Mouse (Mus musculus) left cerebral cortex, adult 11 months (tissue): ENCODE results near the gene Cep131.

Source experiments
- DNase-seq: peaks from one replicate; pipeline ENCODE4 v3.0.0; 2022; ENCODE audit warnings: low spot score

Cep131 gene

DNA sequence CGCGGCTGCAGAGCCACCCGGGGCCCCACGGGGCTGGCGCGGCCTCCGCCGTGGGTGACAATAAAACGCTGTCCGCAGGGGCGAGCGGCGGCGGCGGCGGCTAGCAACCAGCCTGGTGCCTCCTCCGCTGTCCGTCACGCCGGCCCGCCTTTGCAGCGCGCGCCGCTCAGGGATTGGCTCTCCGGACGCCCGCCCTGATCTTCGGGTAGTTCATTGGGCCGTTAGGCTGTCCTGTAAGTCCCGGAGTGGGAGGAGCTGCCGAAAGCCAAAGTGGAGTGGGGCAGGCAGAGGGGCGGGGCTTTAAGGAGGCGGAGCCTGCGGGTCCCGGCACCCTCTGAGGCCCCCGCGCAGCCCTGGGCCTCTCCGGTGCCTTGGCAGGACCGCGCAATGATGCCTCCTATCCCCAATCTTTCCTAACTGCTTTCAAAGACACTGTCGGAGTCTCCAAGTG, at the start of gene Cep131:
TSS of gene Cep131 (minus strand) at position 126 of the 451 bp plus-strand sequence.
- DNase-seq = peak; percentile 97

DNA sequence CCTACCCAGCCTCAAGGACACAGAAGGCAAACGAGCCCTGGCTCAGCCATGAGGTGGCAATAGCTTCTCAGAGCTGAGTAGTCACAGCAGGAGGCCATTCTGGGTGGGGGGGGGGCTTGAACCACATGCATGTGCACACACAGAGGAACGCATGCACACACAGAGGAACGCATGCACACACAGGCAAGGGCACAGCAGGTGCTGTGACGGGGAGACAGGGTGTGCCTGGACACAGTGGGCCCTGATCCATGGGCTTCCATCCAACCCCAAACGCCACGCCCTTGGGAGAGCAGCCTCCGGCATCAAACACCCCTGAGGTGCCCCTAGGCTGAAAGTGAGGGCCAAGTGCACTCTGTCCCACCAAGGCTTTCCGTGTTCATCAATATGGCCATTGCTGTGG, 49.6 kb upstream of the Cep131 start:
- no peak for DNase-seq

DNA sequence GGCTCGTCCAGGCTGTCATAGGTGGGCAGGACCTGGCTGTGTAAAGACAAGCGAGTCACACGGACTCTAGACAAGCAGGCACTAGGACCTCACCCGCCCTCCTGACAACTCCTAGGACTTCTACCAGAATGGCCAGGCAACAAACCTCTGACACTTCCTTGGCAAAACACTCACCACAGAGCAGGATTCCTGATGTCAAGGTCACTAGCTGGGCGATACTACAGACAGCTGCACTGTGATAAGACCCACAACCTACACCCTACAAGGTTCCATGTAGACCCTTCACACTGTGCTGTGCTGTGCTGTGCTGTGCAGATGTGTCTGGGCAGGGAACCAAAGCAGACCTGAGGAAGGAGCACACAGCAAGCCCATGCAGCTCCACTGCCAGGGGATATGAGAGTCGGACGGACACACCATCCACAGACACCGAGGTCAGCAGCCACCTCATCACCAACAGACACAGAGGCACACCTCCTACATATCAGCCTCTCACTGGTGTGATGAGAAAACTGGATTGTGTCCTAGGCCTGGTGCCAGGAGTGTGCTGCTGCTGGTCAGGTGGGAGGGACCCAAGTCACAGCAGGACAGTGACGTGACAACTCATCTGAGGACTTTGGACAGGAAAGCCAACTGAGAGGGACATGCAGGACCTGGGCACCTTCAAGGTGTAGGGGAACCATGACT, 48.4 kb upstream of the Cep131 start:
- DNase-seq = no peak

DNA sequence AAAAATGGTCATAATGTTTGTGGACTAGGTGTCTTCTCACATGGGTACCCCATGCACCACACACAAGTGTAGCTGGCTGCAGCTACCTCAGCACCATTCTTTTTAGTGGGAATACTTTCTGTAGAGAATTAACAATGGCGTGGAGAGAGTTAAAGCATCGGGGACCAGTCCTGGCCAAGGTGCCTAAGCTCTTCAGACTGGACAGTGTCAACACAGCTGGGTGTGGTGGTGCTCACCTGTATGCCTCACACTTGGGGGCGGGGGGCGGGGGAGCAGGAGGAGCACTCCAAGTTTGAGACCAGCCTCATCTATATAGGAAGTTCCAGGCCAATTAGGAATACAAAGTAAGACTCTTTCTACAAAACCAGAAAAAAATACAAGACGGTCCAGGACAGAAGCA, 47.5 kb upstream of the Cep131 start:
- DNase-seq = no peak

DNA sequence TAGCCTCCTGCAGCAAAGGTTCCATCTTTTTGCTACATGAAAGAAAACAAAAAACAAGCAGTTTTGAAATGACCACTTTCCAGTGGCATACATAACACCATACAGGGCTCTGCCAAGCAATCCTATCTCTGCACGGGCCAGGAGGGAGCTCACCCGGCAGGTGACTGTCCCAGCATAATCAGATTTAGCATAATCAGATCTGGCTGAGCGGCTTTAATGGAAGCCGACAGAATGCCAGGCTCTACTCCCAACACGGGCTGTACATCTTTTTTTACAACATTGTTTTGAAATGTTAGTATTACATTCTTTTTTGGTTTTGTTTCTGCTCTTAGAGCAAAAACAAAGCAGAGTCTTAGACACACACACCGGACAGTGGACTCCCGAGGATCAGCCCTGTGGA, 42.7 kb upstream of the Cep131 start:
- no peak for DNase-seq

DNA sequence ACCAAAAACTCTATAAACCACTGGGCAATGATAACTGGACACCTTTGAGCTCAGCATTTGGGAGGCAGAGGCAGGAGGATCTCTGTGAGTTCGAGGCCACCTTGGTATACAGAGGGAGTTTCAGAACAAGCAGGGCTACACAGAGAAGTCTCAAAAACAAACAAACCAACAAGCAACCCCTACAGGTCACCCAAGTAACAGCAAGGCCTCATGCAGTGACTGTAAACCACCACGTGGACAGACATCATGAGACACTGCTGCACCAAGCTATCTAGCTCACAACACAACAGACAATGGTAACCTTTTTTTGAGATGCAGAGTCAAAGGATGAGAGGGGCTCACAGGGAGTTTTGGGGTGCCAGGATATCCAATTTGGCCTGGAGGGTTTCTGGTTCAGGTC, 40.2 kb upstream of the Cep131 start:
- no peak for DNase-seq

DNA sequence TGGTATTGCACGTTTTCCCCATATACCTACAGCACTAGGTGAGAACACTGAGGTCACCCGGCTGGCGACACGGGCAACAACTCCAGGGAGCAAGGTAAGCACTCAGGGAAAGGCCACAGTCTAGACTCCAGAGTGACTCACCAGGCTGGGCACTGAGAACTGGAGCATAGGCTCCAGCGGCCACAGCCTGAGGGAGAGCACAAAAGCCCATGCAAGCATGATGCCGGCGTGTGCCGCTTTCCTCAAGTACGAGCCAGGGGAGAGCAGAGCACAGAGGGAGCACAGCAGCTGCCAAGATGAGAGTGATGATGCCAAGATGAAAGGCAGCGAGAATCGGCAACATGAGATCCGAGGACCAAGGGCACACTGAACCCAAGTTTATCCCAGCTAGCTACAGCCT, 35.5 kb upstream of the Cep131 start:
- DNase-seq = no peak

DNA sequence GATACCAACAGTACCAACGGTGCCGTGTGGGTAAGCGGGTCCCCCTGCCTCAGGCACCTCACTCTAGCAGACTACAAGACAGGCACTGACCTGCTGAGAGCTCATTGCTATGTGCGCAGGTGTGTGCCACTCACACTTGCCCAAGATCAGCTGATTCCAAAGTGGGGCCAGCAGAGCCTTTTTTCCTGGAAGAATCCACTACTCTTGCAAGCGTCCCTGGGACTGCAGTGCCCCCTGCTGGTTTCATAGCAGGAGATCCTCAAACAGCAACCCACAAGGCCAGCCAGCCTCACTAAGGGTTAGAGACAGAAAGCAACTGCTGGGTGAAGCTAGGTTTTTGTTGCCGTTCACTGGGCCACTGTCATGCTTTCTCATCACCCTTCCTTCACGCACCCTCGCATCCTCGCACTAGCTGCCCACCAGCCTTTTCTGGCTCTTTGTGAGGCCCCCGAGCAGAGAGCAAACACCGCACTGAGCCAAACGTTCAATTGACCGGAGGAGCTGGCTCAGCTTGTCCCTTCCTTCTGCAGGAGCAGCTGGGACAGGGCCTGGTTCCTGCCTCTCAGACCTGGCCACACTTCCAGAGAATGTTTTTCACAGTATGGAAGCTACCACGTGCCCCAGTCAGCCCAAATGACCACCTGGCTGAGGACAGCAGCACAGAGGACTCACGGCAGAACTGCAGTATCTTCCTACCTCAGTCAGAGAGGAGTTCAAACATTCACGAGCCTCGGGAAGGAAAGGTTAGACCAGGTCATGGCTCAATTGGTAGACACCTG, 34.2 kb upstream of the Cep131 start:
- peak; percentile 48 for DNase-seq

DNA sequence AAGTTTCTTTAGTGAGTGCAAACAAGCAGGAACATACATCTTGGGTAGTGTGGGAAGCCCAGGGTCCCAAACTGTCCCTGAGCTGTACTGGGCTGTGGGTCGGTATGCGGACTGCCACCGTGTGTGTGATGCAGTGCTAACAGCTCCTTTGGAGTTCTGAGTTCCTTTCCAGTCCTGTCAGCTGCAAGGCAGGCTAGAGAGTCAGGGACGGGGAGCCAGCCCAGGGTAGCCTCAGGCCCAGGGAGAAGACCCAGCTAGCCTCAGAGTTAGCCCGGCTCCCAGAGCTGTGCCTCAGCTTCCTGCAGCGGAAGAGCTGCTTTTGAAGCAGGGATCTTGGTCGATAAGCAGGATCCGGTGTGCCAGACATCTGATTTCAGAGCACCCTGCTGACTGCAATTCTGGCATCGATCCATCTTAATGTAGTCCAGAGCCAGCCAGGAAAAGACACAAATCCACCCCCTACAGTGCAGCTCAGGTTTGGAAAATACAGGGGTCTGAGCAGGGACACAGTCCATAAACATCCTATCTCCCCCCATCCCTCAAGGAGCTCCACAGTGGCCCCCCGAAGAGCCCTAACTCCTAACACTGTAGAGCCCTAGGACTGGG, 33.4 kb upstream of the Cep131 start:
- no peak for DNase-seq

DNA sequence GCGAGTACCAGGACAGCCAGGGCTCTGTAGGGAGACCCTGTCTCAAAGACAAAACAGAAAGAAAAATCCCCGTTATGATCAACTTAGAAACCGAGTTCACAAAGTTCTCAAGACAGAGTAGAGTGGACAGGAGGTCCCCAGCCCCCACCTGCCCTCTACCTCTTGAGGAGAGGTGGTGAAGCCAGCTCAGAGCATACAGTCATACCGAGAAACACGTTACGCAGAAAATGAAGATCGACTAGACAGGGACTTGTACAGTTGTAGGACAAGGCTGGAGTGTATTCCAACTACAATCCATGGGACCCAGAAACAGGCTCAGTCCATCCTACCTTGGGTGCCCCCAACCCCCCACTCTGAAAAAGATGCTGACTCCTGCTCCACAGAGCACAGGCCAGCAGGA, 32.5 kb upstream of the Cep131 start:
- DNase-seq = no peak

DNA sequence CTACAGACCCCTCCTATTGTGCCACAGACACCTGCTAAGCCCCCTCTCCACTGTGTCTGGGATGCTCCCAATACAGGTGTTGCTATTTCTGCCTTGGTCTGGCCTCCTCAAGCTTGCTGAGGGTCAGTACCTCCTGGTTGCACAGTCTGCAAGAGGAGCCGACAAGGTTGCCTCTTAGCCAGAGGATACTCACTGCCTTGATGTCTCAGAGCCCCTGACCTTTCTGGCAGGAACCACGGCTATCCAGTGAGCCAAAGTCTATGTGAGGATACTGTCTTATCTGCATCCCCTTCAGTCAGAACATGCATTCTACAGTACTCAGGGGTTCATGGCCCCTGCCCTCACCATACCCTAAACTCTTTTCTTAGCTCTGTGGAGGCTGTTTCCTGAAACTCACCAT, 31.0 kb upstream of the Cep131 start:
- no peak for DNase-seq

DNA sequence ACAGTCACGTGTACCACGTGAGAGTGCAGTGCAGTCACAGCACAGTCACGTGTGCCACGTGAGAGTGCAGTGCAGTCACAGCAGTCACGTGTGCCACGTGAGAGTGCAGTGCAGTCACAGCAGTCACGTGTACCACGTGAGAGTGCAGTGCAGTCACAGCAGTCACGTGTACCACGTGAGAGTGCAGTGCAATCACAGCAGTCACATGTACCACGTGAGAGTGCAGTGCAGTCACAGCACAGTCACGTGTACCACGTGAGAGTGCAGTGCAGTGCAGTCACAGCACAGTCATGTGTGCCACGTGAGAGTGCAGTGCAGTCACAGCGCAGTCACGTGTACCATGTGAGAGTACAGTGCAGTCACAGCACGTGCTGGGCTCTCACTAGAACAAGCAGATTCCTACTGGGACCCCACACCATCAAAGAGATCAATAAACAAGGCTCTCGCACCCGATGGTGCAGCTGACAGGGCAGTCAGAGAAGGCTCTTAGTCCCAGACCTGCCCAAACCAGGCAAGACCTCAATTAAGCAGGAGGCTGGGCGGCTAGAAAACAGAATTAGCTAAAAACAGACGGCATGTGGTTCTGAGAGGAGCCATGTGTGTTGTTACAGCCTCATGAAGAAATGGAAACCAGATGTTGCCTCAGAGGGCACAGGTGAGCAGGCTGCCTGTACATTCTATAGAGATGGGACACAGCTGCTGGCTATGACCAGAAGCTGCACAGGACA, 28.0 kb upstream of the Cep131 start:
- no peak for DNase-seq

DNA sequence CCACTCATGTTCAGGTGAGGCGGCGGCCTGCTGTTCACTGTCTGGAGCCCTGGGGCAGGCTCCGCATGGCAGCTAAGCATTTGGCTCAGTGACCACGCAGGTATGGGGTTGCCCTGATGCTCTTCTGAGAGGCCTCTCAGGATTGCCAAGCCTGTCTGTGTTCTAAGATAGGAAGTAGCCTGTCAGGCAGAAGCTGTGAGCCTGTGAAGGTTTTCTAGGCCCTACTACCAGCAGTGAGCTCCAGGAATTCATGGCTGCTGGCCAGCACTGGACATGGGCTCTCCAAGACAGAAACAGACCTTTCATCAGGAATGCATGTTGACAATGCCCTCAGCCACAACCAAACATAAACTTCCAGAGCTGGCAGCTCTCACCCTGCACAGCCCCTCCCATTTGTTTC, 25.5 kb upstream of the Cep131 start:
- no peak for DNase-seq

DNA sequence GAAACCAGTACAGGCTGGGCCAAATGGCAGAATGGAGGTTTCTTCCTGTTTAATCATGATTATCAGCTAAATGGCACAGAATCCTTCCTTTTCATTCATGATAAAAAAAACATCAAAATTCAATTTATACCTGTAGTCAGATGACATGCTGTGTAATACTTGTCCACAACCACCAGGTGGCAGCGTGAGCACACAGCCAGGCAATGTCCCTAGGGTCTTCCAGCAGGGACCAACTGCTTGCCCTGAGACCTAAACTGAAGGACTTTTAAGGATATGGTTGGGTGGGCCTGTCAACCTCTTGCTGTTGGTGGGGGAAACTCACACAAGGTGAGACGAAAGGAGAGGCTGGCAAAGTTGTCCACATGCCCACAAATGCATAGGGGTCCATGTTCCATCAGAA, 24.4 kb upstream of the Cep131 start:
- DNase-seq = no peak

DNA sequence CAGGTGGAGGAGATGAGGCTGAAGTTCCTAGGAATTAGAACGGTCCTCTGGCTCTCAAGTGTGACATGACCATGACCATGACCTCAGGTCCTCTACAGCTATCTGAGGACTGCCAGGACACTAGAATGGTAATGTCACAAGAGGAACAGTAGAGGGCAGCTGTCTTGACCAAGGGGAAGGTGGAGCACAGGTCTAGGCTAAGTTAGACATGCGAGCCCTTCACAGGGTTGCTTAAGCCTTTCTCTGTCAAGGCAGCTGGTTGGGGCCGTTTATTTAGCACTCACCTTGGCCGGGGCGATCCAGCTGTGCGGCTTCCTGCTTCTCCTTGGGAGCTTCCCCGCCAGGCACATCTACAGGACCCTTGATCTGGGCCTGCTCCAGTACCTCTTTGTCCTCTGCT, 23.9 kb upstream of the Cep131 start:
- no peak for DNase-seq

DNA sequence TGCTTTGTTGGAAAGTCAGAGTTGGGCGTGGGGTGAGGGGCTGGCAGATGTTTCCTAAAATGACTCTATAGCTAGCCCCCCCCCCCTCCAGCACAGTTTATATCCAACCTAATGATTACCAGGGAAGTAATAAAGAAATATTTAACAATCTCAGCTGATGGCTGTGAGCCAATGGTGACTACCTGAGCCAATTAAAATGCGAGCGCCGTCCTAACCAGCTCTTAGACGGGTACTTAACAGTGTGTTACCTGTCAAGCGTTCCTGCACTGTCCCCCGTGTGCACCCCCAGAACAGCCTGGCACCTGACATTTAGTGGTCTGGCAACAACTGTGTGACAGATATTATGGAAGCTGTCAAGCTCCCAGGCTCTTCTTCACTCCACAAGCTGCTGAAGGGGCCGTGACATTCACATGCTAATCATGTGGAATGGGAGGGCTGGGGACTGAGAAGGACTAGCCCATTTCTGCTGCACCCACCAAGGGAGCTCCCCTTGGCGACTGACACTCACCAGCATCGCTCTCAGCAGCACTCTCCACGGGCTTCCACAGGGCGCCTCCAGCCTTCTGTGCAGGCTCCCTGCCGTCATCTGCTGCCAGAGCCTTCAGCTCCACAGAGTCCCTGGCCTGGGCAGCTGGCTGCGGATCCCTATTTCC, 23.1 kb upstream of the Cep131 start:
- no peak for DNase-seq

DNA sequence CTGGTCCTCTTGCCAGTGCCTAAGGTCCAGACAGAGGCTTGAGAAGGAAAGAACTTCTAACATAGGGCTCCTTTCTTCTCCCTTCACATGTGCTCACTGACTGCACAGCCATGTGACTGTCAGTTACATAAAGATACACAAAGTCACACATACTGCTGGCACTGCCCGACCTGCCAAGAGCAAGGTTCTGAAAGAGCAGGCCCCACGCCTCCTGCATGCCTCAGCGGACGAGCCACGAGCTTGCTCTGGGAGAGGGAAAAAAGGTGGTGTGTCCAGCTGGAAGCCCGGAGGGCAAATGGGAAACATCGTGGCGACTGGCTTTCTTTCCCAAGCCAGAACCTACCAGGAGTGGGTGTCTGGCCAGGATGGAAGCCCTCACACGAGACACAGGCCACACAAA, 21.2 kb upstream of the Cep131 start:
- no peak for DNase-seq

DNA sequence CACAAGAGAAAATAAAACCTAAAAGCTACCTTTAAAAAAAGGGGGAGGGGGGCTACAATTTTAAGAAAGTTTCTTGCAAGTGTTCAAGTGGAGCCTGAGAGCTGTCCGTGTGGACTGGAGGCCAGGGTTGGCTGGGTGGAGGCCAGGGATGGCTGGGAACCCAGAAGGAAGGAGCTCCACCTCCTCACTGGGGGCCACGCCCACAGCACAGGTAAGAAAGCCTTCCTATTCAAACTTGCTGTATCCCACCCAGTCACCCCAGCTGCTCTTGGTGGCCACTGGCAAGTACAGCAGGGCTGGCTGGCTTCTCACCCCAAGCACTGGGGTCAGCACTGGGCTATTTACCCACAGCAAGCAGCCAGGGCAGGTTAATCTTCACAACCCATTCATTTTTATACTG, 20.4 kb upstream of the Cep131 start:
- DNase-seq = no peak

DNA sequence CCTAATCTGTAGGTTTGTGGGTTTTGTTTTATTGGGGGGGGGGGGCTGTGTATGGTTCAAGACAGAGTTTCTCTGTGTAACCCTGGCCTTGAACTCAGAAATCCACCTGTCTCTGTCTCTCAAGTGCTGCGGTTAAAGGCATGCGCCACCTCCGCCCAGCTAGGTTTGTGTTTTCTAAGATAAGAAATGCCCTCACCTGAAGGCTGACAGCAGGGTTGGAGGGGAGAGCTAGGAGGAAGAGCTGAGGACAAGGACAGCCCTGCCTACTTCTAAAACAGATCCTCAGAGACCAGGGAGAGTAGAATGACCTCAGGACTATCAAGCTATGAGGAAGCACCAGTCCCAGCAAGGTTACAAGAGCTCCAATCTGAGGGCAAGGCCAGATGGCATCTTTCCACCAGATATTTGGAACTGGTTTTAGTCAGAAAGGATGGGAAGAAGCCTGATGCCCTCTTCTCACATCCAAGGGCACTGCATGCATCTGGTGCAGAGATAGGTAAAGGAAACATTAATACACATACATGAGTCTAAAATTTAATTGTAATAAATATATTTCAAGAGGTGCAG, 16.9 kb upstream of the Cep131 start:
- DNase-seq = no peak

DNA sequence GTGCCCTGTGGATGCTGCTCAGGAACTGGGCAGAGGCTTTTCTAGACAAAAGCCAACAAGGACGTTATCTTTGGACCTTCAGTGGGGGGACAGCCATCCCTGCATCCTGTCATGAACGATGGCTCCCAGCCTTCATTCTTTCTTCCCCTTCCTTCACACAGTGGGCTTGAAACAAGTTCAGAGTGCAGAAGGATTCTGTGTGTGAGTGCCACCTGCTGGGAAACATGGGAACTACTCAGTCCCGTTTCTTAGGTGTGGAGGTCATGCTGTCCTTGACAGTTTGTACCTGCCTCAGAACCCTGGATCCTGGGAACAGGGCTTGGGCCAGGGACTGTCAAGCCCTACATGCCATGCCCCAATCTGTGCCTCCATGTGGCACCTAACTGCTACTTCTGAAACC, 14.4 kb upstream of the Cep131 start:
- peak; percentile 48 for DNase-seq

DNA sequence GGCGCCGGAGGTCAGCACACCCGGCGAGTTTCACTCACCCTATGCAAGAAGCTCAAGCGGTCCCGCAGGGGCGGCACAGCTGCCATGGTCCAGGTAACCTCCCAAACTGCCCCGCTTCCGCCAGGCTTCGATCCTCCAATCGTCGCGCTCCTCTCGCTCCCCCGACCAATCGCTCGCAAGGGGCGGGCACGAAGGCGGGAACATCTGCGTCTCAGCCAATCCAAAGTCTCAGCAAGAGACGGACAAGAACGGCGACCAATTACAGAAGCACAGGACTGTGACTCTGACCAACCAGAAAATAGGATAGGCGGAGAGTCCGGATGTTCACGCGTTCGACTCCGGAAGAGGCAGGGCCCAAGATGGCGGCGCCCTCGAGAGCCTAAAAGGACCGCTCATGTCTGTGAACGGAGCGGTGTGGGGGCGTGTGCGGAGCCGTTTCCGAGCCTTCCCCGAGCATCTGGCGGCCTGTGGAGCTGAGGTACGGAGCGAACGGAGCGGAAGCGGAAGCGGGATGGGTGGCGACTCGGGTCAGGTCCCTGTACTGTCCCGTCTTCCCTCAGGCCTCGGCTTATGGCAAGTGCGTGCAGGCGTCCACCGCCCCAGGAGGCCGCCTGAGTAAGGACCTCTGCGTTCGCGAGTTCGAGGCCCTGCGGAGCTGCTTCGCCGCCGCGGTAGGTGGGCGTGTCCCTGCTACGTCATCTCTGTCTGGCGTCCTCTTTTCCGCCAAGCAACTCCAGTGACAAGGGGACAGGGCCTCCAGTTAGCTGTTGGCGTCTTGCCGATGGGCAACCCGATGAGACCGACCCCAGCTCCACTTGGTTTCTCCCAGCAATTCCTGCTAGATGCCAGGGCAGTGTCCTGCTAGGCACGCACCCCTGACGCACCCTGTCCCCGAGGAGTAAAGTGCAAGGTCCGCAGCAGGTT, 12.2 kb upstream of the Cep131 start, which contains the start of the genes Tepsin and Ndufaf8:
TSS of gene Tepsin (minus strand) at position 144 of the 924 bp plus-strand sequence.
TSS of gene Ndufaf8 (plus strand) at position 341 of the 924 bp plus-strand sequence.
- DNase-seq = peak; percentile 99
